Mouse (Mus musculus) MEL (cell line): ENCODE data around the gene Scd4. TPM values are rescaled to one million over a fixed set of nuclear protein-coding genes. Genes with fewer than 3 reads are reported as not detected.

Source experiments
- DNase-seq: peaks from one replicate; pipeline ENCODE4 v3.0.0; 2011; ENCODE audit warnings: low read depth, low spot score
- H3K27ac ChIP-seq: 2 replicates; pipeline ENCODE4 v1.5.1; 2012; ENCODE audit warnings: low read depth, mild to moderate bottlenecking, control low read depth, low read length, moderate library complexity; ENCODE audit not compliant: control insufficient read depth
- H3K27me3 ChIP-seq, 2 experiments: fragments of 150-350 bp in 1 of 2; sonication (generic) in 1 of 2; 2 replicates each; pipeline ENCODE4 v1.6.1; 2012; ENCODE audit warnings: low read length in 2 of 2, mild to moderate bottlenecking in 2 of 2, improper control_type of control experiment in 1 of 2, moderate library complexity in 1 of 2; ENCODE audit not compliant: insufficient read depth in 2 of 2, control insufficient read depth in 1 of 2
- H3K36me3 ChIP-seq, 2 experiments: 2 replicates each; pipeline ENCODE4 v1.6.1; 2012 to 2014; ENCODE audit warnings: low read length in 2 of 2, improper control_type of control experiment in 1 of 2, inconsistent platforms in 1 of 2, mild to moderate bottlenecking in 1 of 2; ENCODE audit not compliant: insufficient read depth in 2 of 2, control insufficient read depth in 1 of 2
- H3K4me1 ChIP-seq, 2 experiments: fragments of 150-350 bp in 1 of 2; sonication (generic) in 1 of 2; 2 replicates each; pipeline ENCODE4 v1.6.1; 2012; ENCODE audit warnings: low read length in 2 of 2, improper control_type of control experiment in 1 of 2, mild to moderate bottlenecking in 1 of 2; ENCODE audit not compliant: insufficient read depth in 2 of 2, control insufficient read depth in 1 of 2
- H3K4me3 ChIP-seq, 2 experiments: fragments of 150-350 bp in 1 of 2; sonication (generic) in 1 of 2; 2 replicates each; pipeline ENCODE4 v1.5.1; 2012; ENCODE audit warnings: low read depth in 2 of 2, low read length in 2 of 2, mild to moderate bottlenecking in 2 of 2, moderate library complexity in 2 of 2, control low read depth in 1 of 2, improper control_type of control experiment in 1 of 2; ENCODE audit not compliant: control insufficient read depth in 1 of 2, insufficient read depth in 1 of 2
- H3K79me2 ChIP-seq: 2 replicates; pipeline ENCODE4 v1.6.1; 2012; ENCODE audit warnings: mild to moderate bottlenecking, low read length, moderate library complexity; ENCODE audit not compliant: control insufficient read depth, poor library complexity, insufficient read depth
- H3K9ac ChIP-seq: 2 replicates; pipeline ENCODE4 v1.6.1; 2012; ENCODE audit warnings: low read depth, mild to moderate bottlenecking, control low read depth, low read length, moderate library complexity; ENCODE audit not compliant: control insufficient read depth, poor library complexity, severe bottlenecking
- H3K9me3 ChIP-seq: fragments of 150-350 bp; sonication (generic); replicated peaks from 2 replicates; pipeline ENCODE4 v1.6.1; 2012; ENCODE audit warnings: mild to moderate bottlenecking, low read length, improper control_type of control experiment, moderate library complexity; ENCODE audit not compliant: insufficient read depth
- BHLHE40 ChIP-seq: IDR thresholded peaks from 2 replicates; pipeline ENCODE4 v1.6.1; 2012; ENCODE audit warnings: low read depth, mild to moderate bottlenecking, inconsistent platforms, low read length, improper control_type of control experiment, borderline replicate concordance
- CHD2 ChIP-seq: IDR thresholded peaks from 2 replicates; pipeline ENCODE4 v1.6.1; 2011; ENCODE audit warnings: low read length, improper control_type of control experiment
- CTCF ChIP-seq, 3 experiments: IDR thresholded peaks in 2 of 3; conservative IDR thresholded peaks in 1 of 3; 2 replicates each; pipeline ENCODE4 v1.5.1; 2011 to 2012; ENCODE audit warnings: low read length in 3 of 3, low read depth in 2 of 3, mild to moderate bottlenecking in 2 of 3, improper control_type of control experiment in 1 of 3, inconsistent platforms in 1 of 3, mixed read lengths in 1 of 3, moderate library complexity in 1 of 3; ENCODE audit not compliant: control insufficient read depth in 1 of 3, insufficient read depth in 1 of 3, poor library complexity in 1 of 3, severe bottlenecking in 1 of 3
- EP300 ChIP-seq, 2 experiments: IDR thresholded peaks; 2 replicates each; pipeline ENCODE4 v1.6.1; 2011; ENCODE audit warnings: improper control_type of control experiment in 2 of 2, low read length in 2 of 2, low read depth in 1 of 2, mild to moderate bottlenecking in 1 of 2
- ETS1 ChIP-seq: IDR thresholded peaks from 2 replicates; pipeline ENCODE4 v1.6.1; 2012; ENCODE audit warnings: low read depth, mild to moderate bottlenecking, inconsistent platforms, low read length, improper control_type of control experiment, moderate library complexity
- GATA1 ChIP-seq: IDR thresholded peaks from 2 replicates; pipeline ENCODE4 v1.6.1; 2011; ENCODE audit warnings: low read depth, low read length, improper control_type of control experiment
- KAT2A ChIP-seq: conservative IDR thresholded peaks from 2 replicates; pipeline ENCODE4 v1.6.1; 2012; ENCODE audit warnings: low read depth, low read length, improper control_type of control experiment, inconsistent platforms
- MAZ ChIP-seq: IDR thresholded peaks from 2 replicates; pipeline ENCODE4 v1.6.1; 2012; ENCODE audit warnings: low read depth, mild to moderate bottlenecking, inconsistent platforms, low read length, improper control_type of control experiment
- MYB ChIP-seq: IDR thresholded peaks from 2 replicates; pipeline ENCODE4 v1.6.1; 2011; ENCODE audit warnings: mild to moderate bottlenecking, low read depth, low read length, improper control_type of control experiment
- NELFE ChIP-seq: IDR thresholded peaks from 2 replicates; pipeline ENCODE4 v1.6.1; 2011; ENCODE audit warnings: low read depth, low read length, improper control_type of control experiment
- NRF1 ChIP-seq: IDR thresholded peaks from 2 replicates; pipeline ENCODE4 v1.6.1; 2014; ENCODE audit warnings: low read depth, mild to moderate bottlenecking, inconsistent platforms, low read length, improper control_type of control experiment, moderate library complexity; ENCODE audit not compliant: poor library complexity, insufficient read depth, severe bottlenecking
- POLR2AphosphoS5 ChIP-seq: IDR thresholded peaks from 2 replicates; pipeline ENCODE4 v1.6.1; 2012; ENCODE audit warnings: low read depth, borderline replicate concordance, mild to moderate bottlenecking, inconsistent platforms, low read length, moderate library complexity, mixed read lengths
- RAD21 ChIP-seq: IDR thresholded peaks from 2 replicates; pipeline ENCODE4 v1.6.1; 2011; ENCODE audit warnings: mild to moderate bottlenecking, low read depth, low read length, improper control_type of control experiment
- RCOR1 ChIP-seq: IDR thresholded peaks from 2 replicates; pipeline ENCODE4 v1.6.1; 2012; ENCODE audit warnings: low read depth, mild to moderate bottlenecking, inconsistent platforms, low read length, improper control_type of control experiment
- SIN3A ChIP-seq: IDR thresholded peaks from 2 replicates; pipeline ENCODE4 v1.6.1; 2012; ENCODE audit warnings: low read length, improper control_type of control experiment, inconsistent platforms
- TAL1 ChIP-seq: IDR thresholded peaks from 2 replicates; pipeline ENCODE4 v1.6.1; 2012; ENCODE audit warnings: mild to moderate bottlenecking, inconsistent platforms, low read length, moderate library complexity, mixed read lengths
- TBP ChIP-seq: IDR thresholded peaks from 2 replicates; pipeline ENCODE4 v1.8.0; 2011; ENCODE audit warnings: low read depth, low read length, improper control_type of control experiment
- TCF12 ChIP-seq: IDR thresholded peaks from 2 replicates; pipeline ENCODE4 v1.6.1; 2014; ENCODE audit warnings: low read depth, mild to moderate bottlenecking, inconsistent platforms, low read length, improper control_type of control experiment, moderate library complexity
- USF2 ChIP-seq, 2 experiments: IDR thresholded peaks; 2 replicates each; pipeline ENCODE4 v1.6.1; 2011 to 2012; ENCODE audit warnings: improper control_type of control experiment in 2 of 2, low read length in 2 of 2, borderline replicate concordance in 1 of 2, inconsistent platforms in 1 of 2, low read depth in 1 of 2, mild to moderate bottlenecking in 1 of 2; ENCODE audit not compliant: insufficient read depth in 1 of 2
- ZC3H11A ChIP-seq: IDR thresholded peaks from 2 replicates; pipeline ENCODE4 v1.6.1; 2012; ENCODE audit warnings: low read depth, mild to moderate bottlenecking, inconsistent platforms, low read length, improper control_type of control experiment
- ZKSCAN1 ChIP-seq: IDR thresholded peaks from 2 replicates; pipeline ENCODE4 v1.6.1; 2012; ENCODE audit warnings: low read depth, mild to moderate bottlenecking, inconsistent platforms, low read length, improper control_type of control experiment, moderate library complexity
- polyA plus RNA-seq, 2 experiments: library from polyadenylated mRNA; stranded (reverse) in 1 of 2; unstranded in 1 of 2; fragments of >175 nt in 1 of 2; fragments of >200 nt in 1 of 2; gene quantifications; 2 replicates each; pipeline versions ENCODE4 v1.2.1 to v1.2.4; 2012; ENCODE audit warnings: low replicate concordance in 2 of 2, low read depth in 1 of 2; ENCODE audit not compliant: insufficient read length in 2 of 2, insufficient read depth in 1 of 2, missing spikeins in 1 of 2
- total RNA-seq: library from RNA; depleted of rRNA; stranded (reverse); fragments of 300-350 nt; gene quantifications from 2 replicates; pipeline ENCODE4 v1.2.3, GENCODE M21; 2012

The Scd4 gene
- total and polyA plus RNA-seq, 3 experiments: 0.31 to 0.36 TPM; not detected in 1

- peak; percentile 35; the same call in 1 of the 2 replicates for TF ChIP-seq GATA1
- no peak for TF ChIP-seq NRF1
- TF ChIP-seq ETS1: peak; percentile 55; the same call in 1 of the 2 replicates
- no peak for TF ChIP-seq USF2 (IDR thresholded peaks at IDR 0.05; ENCODE audit: borderline replicate concordance in 1 of 2, insufficient read depth in 1 of 2, low read depth in 1 of 2, low read length in 2 of 2)
- TF ChIP-seq CHD2: no peak
- TF ChIP-seq CTCF (IDR thresholded peaks at IDR 0.05 in 2 of 3, conservative IDR thresholded peaks at IDR 0.05 in 1 of 3; ENCODE audit: control insufficient read depth in 1 of 3, insufficient read depth in 1 of 3, low read depth in 2 of 3, low read length in 3 of 3, poor library complexity in 1 of 3, severe bottlenecking in 1 of 3): no peak
- peak; percentile 40; the same call in 1 of the 2 replicates for TF ChIP-seq TCF12
- 0 out of 2 replicates have a peak, but pooled peaks have one; percentile 36 for TF ChIP-seq MAZ
- TF ChIP-seq RAD21: no peak
- peak in 1 of 2 experiments; percentile 52; a peak in 2 of 4 replicates for TF ChIP-seq EP300 (IDR thresholded peaks at IDR 0.05; ENCODE audit: low read depth in 1 of 2, low read length in 2 of 2)
- TF ChIP-seq RCOR1: peak; percentile 55; the same call in 1 of the 2 replicates
- TF ChIP-seq BHLHE40: no peak
- TF ChIP-seq TBP: no peak
- Histone ChIP-seq H3K9ac (no peak overlapping the region; the same call in 1 of the 2 replicates), H3K27ac (peak overlapping the region; percentile 5; the same call in 1 of the 2 replicates), H3K4me1 (peaks cover 39 to 65% of the 10 kb centered on the region in 2 experiments), H3K79me2 (peaks cover 2% of the 10 kb centered on the region; the same call in 1 of the 2 replicates), H3K9me3 (no peaks in the 10 kb centered on the region), H3K4me3 (no peak overlapping the region), H3K36me3 (peaks cover 0 to 55% of the 10 kb centered on the region in 2 experiments; a peak in 2 of 4 replicates), H3K27me3 (no peaks in the 10 kb centered on the region)
- DNase-seq: peak; percentile 46
These were observed 45.3 kb upstream of the Scd4 start for GRCm38 (mm10) chr19:44287415-44288110.

- H3K4me1 ChIP-seq: peaks cover 15 to 52% of the 10 kb centered on the region in 2 experiments
- H3K27ac ChIP-seq: peak overlapping the region; percentile 96
- H3K79me2 ChIP-seq: peaks cover 39% of the 10 kb centered on the region
- no peak for DNase-seq
- no peaks in the 10 kb centered on the region for H3K9me3 ChIP-seq
- peaks cover 12 to 41% of the 10 kb centered on the region in 2 experiments for H3K36me3 ChIP-seq
- H3K27me3 ChIP-seq: no peaks in the 10 kb centered on the region
- H3K4me3 ChIP-seq: peak overlapping the region; percentile 31 to 66; a peak in 3 of 4 replicates
- no peak for TF ChIP-seq MYB
- TF ChIP-seq GATA1: no peak
- TF ChIP-seq ZKSCAN1: no peak
- no peak for TF ChIP-seq NELFE
- TF ChIP-seq POLR2AphosphoS5: no peak
- TF ChIP-seq TAL1: no peak
- TF ChIP-seq ZC3H11A: no peak
- TF ChIP-seq KAT2A: no peak
- no peak for TF ChIP-seq SIN3A
- peak overlapping the region; percentile 82 for H3K9ac ChIP-seq
These were observed 40.8 kb upstream of the Scd4 start for GRCm38 (mm10) chr19:44292083-44292482.
